Comparison of ENCODE assay signal across 8 mouse cellular contexts in the genomic region with DNA sequence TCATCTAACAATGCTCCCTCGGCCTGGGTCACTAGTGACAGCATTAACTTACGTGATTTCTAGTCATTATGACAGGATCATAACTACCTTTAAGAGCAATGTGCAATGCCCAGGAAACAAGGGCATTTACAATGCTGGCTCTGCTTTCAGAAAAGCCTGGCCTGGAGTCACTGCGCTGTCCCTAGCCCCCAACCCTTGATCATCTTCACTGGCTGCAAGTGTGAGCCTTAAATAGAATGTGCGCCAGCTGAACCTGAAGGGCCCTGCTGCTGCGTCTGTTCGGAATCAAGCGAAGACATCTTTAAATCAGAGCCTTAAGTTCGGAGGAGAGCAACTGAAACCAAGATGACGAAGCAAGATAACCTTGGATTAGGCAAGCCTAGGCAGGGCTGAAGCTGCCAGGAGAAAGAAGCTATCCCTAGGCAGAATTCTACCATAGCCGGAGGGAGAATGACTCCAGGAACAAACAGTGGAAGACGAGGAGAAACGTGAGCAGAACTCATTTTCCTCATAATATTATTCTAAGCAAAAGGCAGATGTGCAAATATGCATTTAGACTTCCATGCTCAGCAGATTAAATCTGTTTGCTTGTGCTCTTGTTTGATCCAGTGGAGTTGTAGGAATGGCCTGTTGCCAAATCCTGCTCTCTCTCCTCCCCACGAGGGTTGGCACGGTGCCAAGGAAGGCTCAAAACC. TPM values are rescaled to one million over a fixed set of nuclear protein-coding genes. Genes with fewer than 3 reads are reported as not detected.
DNase-seq lines count a peak whose midpoint lies in the region; ATAC-seq and TF ChIP-seq lines count a peak whose summit lies in the region.

No protein-coding gene starts in this region.

- H3K4me3 ChIP-seq in liver, adult 2 months (ENCODE audit: insufficient read depth, low read depth, low read length), result no peak overlapping the region
- H3K4me3 ChIP-seq in liver, embryonic 11.5 days (ENCODE audit: low read depth, low read length), result no peak overlapping the region
- no peak overlapping the region for H3K4me3 ChIP-seq in heart, embryonic 15.5 days
- H3K4me3 ChIP-seq in lung, postnatal 0 days (ENCODE audit: low read depth, low read length), result no peak overlapping the region
- H3K4me3 ChIP-seq in stomach, embryonic 14.5 days (ENCODE audit: low read depth, low read length), result no peak overlapping the region

- H3K4me1 ChIP-seq in liver, adult 2 months (ENCODE audit: control insufficient read depth, insufficient read depth, low read length), result no peaks in the 10 kb centered on the region
- H3K4me1 ChIP-seq in liver, embryonic 11.5 days (replicated peaks; ENCODE audit: control insufficient read depth, insufficient read depth, low read length), result no peaks in the 10 kb centered on the region
- peaks cover 22% of the 10 kb centered on the region for H3K4me1 ChIP-seq in heart, embryonic 15.5 days (replicated peaks)
- H3K4me1 ChIP-seq in lung, postnatal 0 days (ENCODE audit: insufficient read depth, low read depth, low read length), result peaks cover 9% of the 10 kb centered on the region; the same call in 1 of the 2 replicates
- peaks cover 6% of the 10 kb centered on the region for H3K4me1 ChIP-seq in stomach, embryonic 14.5 days (ENCODE audit: control insufficient read depth, insufficient read depth, low read length)

- ATAC-seq in liver, embryonic 11.5 days (replicated peaks; ENCODE audit: low FRiP score), result no peak
- no peak for ATAC-seq in heart, embryonic 15.5 days (replicated peaks; ENCODE audit: insufficient number of reproducible peaks, insufficient read depth, low FRiP score, low read depth)
- ATAC-seq in lung, postnatal 0 days, result no peak
- ATAC-seq in stomach, embryonic 14.5 days (ENCODE audit: insufficient number of reproducible peaks, insufficient read depth, low FRiP score, low read depth), result peak; percentile 18; the same call in 1 of the 2 replicates
- no peak for ATAC-seq in erythroblast, adult 5-6 weeks (replicated peaks; ENCODE audit: low FRiP score, poor library complexity, severe bottlenecking)

- H3K36me3 ChIP-seq in liver, adult 2 months (ENCODE audit: control insufficient read depth, insufficient read depth, low read length), result peaks cover 4% of the 10 kb centered on the region
- no peaks in the 10 kb centered on the region for H3K36me3 ChIP-seq in liver, embryonic 11.5 days (ENCODE audit: control insufficient read depth, insufficient read depth, low read length)
- peaks cover 12% of the 10 kb centered on the region for H3K36me3 ChIP-seq in heart, embryonic 15.5 days
- H3K36me3 ChIP-seq in lung, postnatal 0 days (ENCODE audit: insufficient read depth, low read length), result no peaks in the 10 kb centered on the region
- no peaks in the 10 kb centered on the region for H3K36me3 ChIP-seq in stomach, embryonic 14.5 days (ENCODE audit: control insufficient read depth, insufficient read depth, low read length)

- no peak overlapping the region for H3K27ac ChIP-seq in liver, adult 2 months (replicated peaks; ENCODE audit: insufficient read depth, low read depth, low read length)
- H3K27ac ChIP-seq in liver, embryonic 11.5 days (ENCODE audit: low read depth, low read length), result no peak overlapping the region
- H3K27ac ChIP-seq in heart, embryonic 15.5 days, result peak overlapping the region; percentile 69
- no peak overlapping the region for H3K27ac ChIP-seq in lung, postnatal 0 days (ENCODE audit: low read length)
- peak overlapping the region; percentile 58; the same call in 1 of the 2 replicates for H3K27ac ChIP-seq in stomach, embryonic 14.5 days (ENCODE audit: low read length)

- TF ChIP-seq POLR2A in liver, adult 2 months (IDR thresholded peaks at IDR 0.05; ENCODE audit: extremely low read depth, insufficient read depth, low read length), result no peak

- peak; percentile 19 for DNase-seq in liver, adult 2 months (ENCODE audit: extremely low read depth, low read depth, low spot score)
- DNase-seq in liver, embryonic 11.5 days (ENCODE audit: low spot score), result no peak
- peak; percentile 38 to 45 for DNase-seq in cerebellum, postnatal 36 days
- peak; percentile 74 to 82 for DNase-seq in kidney, postnatal 36 days
- peak; percentile 57 for DNase-seq in lung, postnatal 0 days (ENCODE audit: low spot score)

- no peak for TF ChIP-seq CTCF in liver, adult 2 months (IDR thresholded peaks at IDR 0.05; ENCODE audit: low read depth, low read length)
- no peak for TF ChIP-seq CTCF in lung, postnatal 0 days (IDR thresholded peaks at IDR 0.05)

- H3K9me3 ChIP-seq in liver, embryonic 11.5 days (ENCODE audit: control insufficient read depth, low read length), result no peaks in the 10 kb centered on the region
- H3K9me3 ChIP-seq in heart, embryonic 15.5 days (replicated peaks), result no peaks in the 10 kb centered on the region
- no peaks in the 10 kb centered on the region for H3K9me3 ChIP-seq in lung, postnatal 0 days (ENCODE audit: low read length)
- no peaks in the 10 kb centered on the region for H3K9me3 ChIP-seq in stomach, embryonic 14.5 days (ENCODE audit: control insufficient read depth, low read depth, low read length)

- H3K27me3 ChIP-seq in liver, adult 2 months (ENCODE audit: control insufficient read depth, insufficient read depth, low read length), result no peaks in the 10 kb centered on the region
- H3K27me3 ChIP-seq in liver, embryonic 11.5 days (replicated peaks; ENCODE audit: control insufficient read depth, insufficient read depth, low read length), result no peaks in the 10 kb centered on the region
- H3K27me3 ChIP-seq in heart, embryonic 15.5 days, result no peaks in the 10 kb centered on the region
- H3K27me3 ChIP-seq in lung, postnatal 0 days (replicated peaks; ENCODE audit: insufficient read depth, low read length), result no peaks in the 10 kb centered on the region
- no peaks in the 10 kb centered on the region for H3K27me3 ChIP-seq in stomach, embryonic 14.5 days (ENCODE audit: control insufficient read depth, insufficient read depth, low read length)

- H3K79me2 ChIP-seq in liver, adult 2 months (ENCODE audit: control insufficient read depth, insufficient read depth, low read length), result no peaks in the 10 kb centered on the region

- H3K4me2 ChIP-seq in liver, embryonic 11.5 days, result no peak overlapping the region
- H3K4me2 ChIP-seq in heart, embryonic 15.5 days, result peak overlapping the region; percentile 12
- no peak overlapping the region; the same call in 1 of the 2 replicates for H3K4me2 ChIP-seq in lung, postnatal 0 days (replicated peaks; ENCODE audit: low read depth, low read length)
- H3K4me2 ChIP-seq in stomach, embryonic 14.5 days (replicated peaks; ENCODE audit: low read depth, low read length), result no peak overlapping the region

- no peak overlapping the region for H3K9ac ChIP-seq in liver, adult 2 months (ENCODE audit: low read depth, low read length)
- H3K9ac ChIP-seq in liver, embryonic 11.5 days (ENCODE audit: low read depth, low read length), result no peak overlapping the region
- no peak overlapping the region for H3K9ac ChIP-seq in heart, embryonic 15.5 days
- no peak overlapping the region for H3K9ac ChIP-seq in lung, postnatal 0 days (replicated peaks; ENCODE audit: low read depth)
- no peak overlapping the region for H3K9ac ChIP-seq in stomach, embryonic 14.5 days (replicated peaks; ENCODE audit: low read depth, low read length)

- 76% methylated on average over 14 of the region's 14 CpGs for WGBS in liver, adult 2 months
- WGBS in liver, embryonic 11.5 days, result 80% methylated on average over 14 of the region's 14 CpGs
- 37% methylated on average over 14 of the region's 14 CpGs for WGBS in heart, embryonic 15.5 days
- 45% methylated on average over 14 of the region's 14 CpGs for WGBS in lung, postnatal 0 days
- WGBS in stomach, embryonic 14.5 days, result 54% methylated on average over 14 of the region's 14 CpGs

- TF ChIP-seq EP300 in lung, postnatal 0 days (IDR thresholded peaks at IDR 0.05), result no peak

RNA-seq across cellular contexts. Expression of a gene that starts 52.7 kb away (rescaled TPM):
- total RNA-seq in liver, adult 2 months (2014; rRNA removed), result 4.1 and 5.5 TPM in 2 replicates
- 1.1 and 3.0 TPM in 2 replicates for polyA plus RNA-seq in liver, adult 2 months (2012; rRNA removed)
- polyA plus RNA-seq in liver, embryonic 11.5 days (2014; fragmentation: Nextera tagmentation; extraction: Ambion mirVana), result 4.0 and 4.6 TPM in 2 replicates
- polyA plus RNA-seq in heart, embryonic 15.5 days (2015; fragmentation: Nextera tagmentation; extraction: Ambion mirVana), result 10.6 and 11.3 TPM in 2 replicates
- 6.0 and 7.3 TPM in 2 replicates for polyA plus RNA-seq in lung, postnatal 0 days (2015; fragmentation: Nextera tagmentation; extraction: Ambion mirVana)
- polyA plus RNA-seq in stomach, embryonic 14.5 days (2014; fragmentation: Nextera tagmentation; extraction: Ambion mirVana), result 16.8 and 18.4 TPM in 2 replicates
- 5.4 and 5.6 TPM in 2 replicates for total RNA-seq in erythroblast, adult 5-6 weeks (2015; ENCODE audit: low replicate concordance)
- 2.8 and 4.5 TPM in 2 replicates for total RNA-seq in erythroblast, adult 5-6 weeks (2017; ENCODE audit: low replicate concordance)

Comparison
In these comparisons a context has a peak if more than half of its experiments do, and no peak if none do; other contexts are left out.
1. H3K27ac ChIP-seq: peak in heart, embryonic 15.5 days (single experiment) and stomach, embryonic 14.5 days (single experiment); none in liver, adult 2 months (single experiment), liver, embryonic 11.5 days (single experiment) and lung, postnatal 0 days (single experiment).